Mouse (Mus musculus): ENCODE data around the gene Gm2916.
"Not testable (repeated sequence)": the region's sequence is repeated elsewhere in the genome, so short reads cannot be mapped to it uniquely, and the experiment has no call there.

Gene Gm2916

GRCm38 (mm10) chr14:3883872-3884271 is at the start of gene Gm2916:
TSS of gene Gm2916 (plus strand) at chr14:3884172.
- DNase-seq (ENCODE audit: low read depth, low spot score), result not testable (repeated sequence)

GRCm38 (mm10) chr14:3845945-3846344 is 38.0 kb upstream of the Gm2916 start, which contains the start of gene Gm3033:
TSS of gene Gm3033 (plus strand) at chr14:3846245.
- DNase-seq (ENCODE audit: low read depth, low spot score), result not testable (repeated sequence)

- not testable (repeated sequence) for DNase-seq (ENCODE audit: low read depth, low spot score)
Measured at GRCm38 (mm10) chr14:3931456-3931855, 47.5 kb downstream of the Gm2916 start, which contains the start of gene Gm3029. TSS of gene Gm3029 (plus strand) at chr14:3931756.

- DNase-seq (ENCODE audit: low read depth, low spot score), result not testable (repeated sequence)
Measured at GRCm38 (mm10) chr14:3963247-3963646, 79.3 kb downstream of the Gm2916 start, which contains the start of gene Gm3095. TSS of gene Gm3095 (plus strand) at chr14:3963547.

Data from R1 (cell line).